Mouse (Mus musculus) lung, adult 2 months (tissue): ENCODE results near the gene Nrg4.

Experiments used
- CTCF ChIP-seq: fragments of 200-500 bp; IDR thresholded peaks from 2 replicates; pipeline ENCODE4 v1.5.1; 2011; ENCODE audit warnings: mild to moderate bottlenecking, low read length, control low read depth; ENCODE audit not compliant: insufficient read depth
- POLR2A ChIP-seq: fragments of 200-500 bp; IDR thresholded peaks from 2 replicates; pipeline ENCODE4 v1.6.1; 2011; ENCODE audit warnings: low read depth, mild to moderate bottlenecking, control low read depth, low read length, borderline replicate concordance; ENCODE audit errors: extremely low read depth

GRCm38 (mm10) chr9:55246440-55246839, 80.2 kb downstream of the Nrg4 start:
- TF ChIP-seq CTCF (no peak), POLR2A (no peak)
